Mouse (Mus musculus) cerebellum, postnatal 14 days (tissue): ENCODE data around the gene Grk2.
"Not testable (repeated sequence)": the region's sequence is repeated elsewhere in the genome, so short reads cannot be mapped to it uniquely, and the experiment has no call there.

ENCODE experiments used
- DNase-seq, 2 experiments: peaks; one replicate each; pipeline ENCODE4 v3.0.0; 2021; ENCODE audit warnings: mixed read lengths in 2 of 2

Grk2 gene

DNA sequence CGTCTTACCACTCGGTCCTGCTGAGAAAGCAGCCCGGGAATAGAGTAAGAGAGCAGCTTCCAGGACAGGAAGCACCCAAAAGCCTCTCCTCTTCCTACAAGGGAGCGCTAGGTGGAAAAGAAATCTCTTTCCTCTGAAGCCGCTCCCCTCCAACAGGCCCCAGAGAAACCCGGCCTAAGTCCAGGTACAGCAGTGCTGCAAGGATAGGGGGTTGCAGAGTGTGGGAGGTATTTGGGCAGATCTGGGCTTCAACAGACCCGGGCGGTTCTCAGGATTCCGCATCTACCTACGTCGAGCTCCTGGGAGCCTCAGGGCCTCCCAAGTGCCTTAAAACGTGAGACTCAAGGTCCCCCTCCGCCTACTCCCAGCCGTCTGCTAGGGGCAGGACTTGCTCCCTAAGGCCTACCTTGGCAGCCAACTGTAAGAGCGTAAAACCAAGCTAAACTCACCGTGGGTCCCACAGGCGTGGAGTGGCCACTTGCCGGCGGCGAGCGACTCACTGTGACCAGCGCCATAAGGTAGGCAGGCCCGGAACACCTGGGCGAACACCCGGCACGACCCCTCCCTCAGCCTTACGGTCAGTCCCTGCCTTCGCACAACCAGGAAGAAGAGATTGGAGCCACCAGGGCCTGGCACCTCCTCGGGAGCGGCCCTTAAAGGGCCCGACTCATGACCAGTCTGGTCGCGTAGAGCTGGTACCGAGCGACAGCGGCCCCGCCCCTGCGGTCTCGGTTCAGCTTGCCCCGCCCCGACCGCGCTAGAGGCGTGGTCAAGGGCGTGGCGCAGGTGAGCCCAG, 37.3 kb downstream of the Grk2 start, which contains the start of gene Ssh3:
Gene Ssh3, minus strand, starts transcription at position 615 of the 796 bp plus-strand sequence.
- peak; percentile 74 to 81 for DNase-seq

DNA sequence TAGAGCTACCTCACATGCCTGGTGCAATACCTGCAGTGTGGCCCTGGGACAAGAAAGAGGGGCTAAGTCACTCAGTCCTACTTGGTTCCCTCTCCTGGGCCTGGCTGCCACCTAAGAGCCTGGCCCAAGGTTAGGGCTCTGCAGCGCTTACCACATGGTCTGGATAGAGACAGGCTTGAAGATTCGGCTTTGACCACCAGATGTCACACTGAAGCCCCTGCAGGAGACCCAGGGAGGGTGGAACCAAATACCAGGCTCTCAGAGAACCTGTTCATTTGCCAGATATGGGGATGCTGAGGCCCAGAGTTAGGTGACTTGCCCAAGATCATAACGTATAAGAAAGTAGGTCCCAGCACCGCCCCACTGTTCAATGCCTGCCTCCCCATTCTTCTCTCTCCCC, 40.1 kb downstream of the Grk2 start:
- DNase-seq, result peak in 1 of 2 experiments; percentile 45

DNA sequence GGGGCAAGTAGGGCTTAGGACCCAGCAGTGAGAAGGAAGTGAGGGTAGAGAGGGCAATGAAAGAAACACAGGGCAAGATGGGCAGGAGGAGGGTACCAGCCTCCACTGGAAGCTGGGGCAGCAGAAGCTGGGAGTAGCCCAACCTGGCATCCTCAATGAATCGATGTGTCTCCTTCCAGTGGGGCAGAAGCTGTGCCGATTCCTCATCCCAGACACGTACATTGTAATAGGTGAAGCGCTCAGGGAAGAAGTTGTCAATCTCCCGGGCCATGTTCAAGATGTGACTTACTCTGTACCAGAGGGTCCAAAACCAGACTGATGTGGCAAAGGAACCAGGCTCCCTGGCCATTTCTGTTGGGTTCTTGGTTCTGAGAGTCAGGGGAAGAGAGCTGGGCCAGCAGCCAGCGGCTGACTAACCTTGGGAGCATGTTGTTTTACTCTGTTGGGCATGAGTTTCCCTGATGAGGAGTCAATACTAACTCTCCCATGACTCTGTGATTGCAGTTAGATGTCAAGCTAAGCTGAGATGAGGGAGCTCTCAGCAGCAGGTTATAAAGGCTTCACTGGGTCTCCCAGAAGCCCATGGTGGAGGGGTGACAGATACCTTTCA, 41.7 kb downstream of the Grk2 start:
- DNase-seq, result no peak

DNA sequence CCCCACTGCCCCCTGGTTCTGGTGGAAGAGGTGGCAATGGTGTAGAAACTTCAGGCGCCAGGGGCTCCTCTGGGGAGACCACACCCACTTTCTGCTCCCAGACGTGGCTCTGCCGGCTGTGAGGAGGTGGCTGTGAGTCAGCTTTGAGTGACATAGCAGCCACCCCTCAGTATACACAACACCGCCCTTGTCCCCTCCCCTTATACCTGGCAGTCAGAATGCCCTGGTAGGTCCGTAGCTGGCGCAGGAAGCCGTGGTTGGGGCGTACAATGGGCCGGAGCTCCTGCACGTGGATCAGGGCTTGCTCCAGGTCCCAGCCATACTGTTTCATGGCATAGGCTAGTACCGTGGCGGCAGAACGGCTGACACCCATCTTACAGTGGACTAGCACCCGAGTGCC, 42.3 kb downstream of the Grk2 start:
- no peak for DNase-seq

DNA sequence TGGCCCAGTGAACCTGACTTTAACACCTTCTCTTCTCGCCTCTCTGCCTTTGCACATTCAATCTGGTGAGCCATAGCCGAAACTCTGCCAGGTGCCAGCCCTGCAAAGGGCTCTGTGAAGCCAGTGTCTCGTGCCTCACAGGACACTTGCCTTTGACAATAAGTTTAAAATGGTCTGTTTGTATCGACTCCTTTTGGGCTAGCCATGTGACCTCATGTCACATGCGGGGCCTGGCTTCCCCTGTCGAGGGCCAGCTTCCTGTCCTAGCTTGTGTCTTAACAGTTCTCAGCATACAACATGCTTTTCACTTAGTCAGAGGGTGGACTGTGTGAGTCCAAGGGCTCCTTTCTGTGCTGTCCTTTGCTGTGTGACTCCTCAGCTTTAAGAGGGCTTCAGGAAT, 43.3 kb downstream of the Grk2 start:
- DNase-seq, result peak in 1 of 2 experiments; percentile 31

DNA sequence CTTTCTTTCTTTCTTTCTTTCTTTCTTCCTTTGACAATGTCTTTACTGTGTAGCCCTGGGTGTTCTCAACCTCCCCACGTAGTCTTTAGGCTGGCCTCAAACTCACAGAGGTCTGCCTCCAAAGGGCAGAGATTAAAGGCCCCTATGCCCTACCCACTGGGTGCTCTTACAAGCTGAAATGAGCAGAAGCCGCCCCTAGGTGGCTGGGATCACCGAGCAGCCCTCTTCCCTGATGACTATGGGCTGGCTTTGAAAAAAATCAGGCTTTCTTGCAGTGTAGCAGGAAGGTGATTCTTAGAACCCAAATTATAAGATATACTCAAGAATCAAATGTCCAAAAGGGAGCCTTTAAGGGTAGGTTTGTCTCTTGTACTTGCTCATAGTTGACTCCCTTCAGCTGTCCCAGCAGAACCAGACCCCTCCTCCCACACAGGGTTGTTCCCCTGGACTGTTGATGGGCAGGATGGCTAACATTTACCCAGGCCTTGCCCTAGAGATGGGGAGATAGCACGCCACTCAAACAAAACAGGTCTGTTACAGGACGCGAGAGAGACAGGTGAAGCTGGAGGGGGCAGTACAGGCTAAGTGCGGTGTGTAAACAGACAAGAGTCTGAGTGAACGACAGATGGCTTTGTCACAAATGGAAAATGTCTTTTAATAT, 44.9 kb downstream of the Grk2 start:
- peak in 1 of 2 experiments; percentile 44 for DNase-seq

DNA sequence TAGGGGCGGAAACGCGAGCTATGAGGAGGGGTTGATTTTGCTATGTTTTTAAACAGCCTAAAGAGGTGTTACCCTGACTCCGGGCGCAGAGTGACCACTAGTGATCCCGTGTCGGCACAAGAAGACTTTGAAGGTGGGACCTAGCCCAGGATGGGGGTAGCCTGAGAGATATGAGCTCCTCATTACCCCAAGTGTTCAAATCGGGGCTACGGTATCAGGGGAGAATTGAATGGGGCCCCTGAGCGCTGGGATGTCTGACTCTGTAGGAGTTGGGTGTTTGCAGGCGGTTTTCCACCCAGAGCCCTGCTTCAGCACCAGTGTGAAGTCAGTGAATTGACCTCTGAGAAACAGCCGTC, 48.1 kb downstream of the Grk2 start:
- DNase-seq, result no peak

DNA sequence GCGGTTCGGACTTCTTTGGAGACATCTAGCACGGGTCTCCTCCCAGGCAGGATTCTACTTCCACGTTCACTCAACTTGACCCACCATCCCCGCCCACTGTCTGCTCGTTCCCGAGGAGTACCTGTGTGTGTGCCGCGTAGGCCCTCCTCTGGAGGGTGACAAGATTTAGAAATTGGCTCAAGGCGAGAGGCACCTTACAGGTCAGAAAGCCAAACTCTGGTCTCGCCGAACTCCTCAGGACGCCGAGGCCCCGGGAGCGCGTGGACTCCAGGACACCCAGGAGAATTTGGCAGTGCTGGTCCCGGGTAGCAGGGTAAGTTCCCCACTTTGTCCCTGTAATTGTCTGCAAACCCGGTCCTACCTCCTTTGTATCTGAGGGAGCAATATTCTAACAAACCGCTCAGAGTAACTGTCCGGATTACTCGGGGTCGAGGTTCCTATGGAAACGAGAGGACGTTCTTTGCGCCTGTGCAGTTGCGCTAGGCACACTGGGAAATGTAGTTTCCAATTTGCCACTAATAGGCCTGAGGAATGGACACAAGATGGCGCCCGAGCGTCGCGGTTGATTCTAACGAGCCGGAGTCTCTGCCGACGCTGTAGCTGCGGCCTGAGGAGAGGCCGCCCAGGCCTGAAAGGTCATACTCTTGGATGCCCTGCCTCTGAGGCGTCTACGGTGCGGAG, 48.7 kb downstream of the Grk2 start:
- DNase-seq, result peak; percentile 97 to 98

DNA sequence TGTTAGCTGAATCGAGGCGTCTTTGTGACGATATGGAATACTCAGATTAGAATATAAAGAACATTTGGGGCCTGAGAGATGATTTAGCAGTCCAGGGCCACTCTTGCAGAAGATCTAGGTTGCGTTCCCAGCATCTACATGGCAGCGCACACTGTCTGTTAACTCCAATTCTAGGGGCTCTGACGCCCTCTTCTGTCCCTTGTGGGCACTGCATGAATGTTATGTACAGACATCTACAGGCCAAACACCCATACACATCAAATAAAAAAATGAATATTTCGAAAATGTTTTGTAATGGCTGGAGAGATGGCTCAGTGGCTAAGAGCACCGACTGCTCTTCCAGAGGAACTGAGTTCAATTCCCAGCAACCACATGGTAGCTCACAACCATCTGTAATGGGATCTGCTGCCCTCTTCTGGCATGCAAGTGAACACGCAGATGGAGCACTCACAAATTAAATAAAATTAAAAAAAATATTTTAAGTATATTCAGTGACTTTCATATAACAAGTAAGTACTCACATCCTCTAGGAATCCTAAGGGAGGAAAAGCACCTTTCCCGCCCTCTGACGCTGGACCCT, 50.3 kb downstream of the Grk2 start:
- peak in 1 of 2 experiments; percentile 41 for DNase-seq

DNA sequence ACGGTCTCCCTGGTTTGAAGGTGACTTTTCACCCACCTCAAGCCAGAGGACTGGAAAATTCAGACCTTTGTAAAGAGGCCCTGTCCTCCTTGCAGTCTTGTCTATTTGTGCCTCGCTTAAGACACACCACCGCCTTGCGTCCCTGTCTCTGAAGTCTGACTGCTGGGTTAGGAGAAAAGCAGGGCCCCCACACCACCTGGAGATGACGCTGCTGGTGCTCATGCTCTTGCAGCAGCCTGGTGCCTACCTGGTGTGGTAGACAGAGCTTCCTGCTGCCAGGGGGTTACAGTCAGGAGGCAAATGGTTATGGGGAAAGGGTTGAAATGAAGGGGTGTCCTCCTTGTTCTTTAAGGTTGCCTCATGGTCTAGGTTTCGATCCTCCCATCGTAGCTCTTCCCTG, 51.8 kb downstream of the Grk2 start:
- DNase-seq, result no peak

DNA sequence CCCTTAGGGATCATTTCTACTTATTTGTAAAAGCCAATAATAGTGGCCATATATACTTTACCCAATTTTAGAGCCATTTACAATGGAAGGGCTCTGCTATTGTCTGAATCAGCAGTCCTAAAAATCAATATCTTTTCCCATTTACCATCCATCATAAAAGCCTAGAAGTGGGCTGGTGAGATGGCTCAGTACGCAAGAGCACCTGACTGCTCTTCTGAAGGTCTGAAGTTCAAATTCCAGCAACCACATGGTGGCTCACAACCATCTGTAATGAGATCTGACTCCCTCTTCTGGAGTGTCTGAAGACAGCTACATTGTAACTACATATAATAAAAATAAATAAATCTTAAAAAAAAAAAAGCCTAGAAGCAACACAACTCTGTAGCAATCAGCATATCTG, 57.3 kb downstream of the Grk2 start:
- not testable (repeated sequence) for DNase-seq

DNA sequence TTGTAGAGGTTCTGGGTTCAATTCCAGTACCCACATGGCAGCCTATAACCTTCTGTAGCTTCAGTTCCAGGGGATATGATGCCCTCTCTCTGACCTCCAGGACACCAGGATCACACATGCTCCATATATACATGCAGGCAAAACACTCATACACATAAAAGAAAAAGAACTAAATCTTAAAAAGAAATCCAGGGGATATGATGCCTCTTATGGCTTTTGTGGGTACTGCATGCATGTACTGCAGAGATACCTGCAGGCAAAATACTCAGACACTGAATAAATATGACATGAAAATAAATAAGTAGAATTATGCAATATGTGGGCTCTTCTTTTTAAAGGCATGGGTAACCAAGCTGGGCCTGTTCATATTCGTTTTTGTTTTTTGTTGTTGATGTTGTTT, 59.0 kb downstream of the Grk2 start:
- DNase-seq, result no peak

DNA sequence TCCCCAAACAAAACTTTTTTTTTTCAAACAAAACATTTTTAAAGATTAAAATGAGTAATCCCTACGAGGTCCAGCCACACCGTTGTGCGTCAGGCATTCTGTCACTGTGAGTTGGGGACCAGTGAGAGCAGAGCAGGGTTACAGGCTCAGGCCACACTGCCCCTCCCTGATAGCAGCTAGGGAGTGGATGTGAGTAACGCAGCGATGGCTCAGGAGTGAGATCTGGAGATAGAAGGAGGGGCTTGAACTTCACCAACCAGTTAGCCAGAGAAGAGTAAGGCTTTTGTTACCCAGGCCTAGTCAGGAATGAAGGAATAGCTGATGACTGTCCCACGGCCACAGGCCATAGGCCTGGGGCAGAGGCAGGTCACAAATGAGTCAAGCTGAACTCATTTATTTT, 61.2 kb downstream of the Grk2 start:
- DNase-seq, result no peak

DNA sequence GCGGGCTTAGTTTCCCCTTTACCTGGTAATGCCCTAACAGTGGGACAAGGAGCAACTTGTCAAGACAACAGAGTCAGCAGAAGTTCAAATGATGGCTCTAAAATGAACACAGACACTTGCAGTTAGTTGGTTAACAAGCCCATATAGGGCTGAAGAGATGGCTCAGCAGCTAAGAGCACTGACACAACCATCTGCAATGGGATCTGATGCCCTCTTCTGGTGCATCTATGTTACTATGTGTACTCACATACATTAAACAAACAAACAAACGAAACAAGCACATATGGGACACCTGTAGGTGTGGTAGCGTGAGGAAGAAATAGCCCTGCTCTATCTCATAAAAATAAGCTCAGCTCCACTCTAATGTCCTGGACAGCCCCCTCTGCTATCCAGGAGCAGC, 63.6 kb downstream of the Grk2 start:
- no peak for DNase-seq

DNA sequence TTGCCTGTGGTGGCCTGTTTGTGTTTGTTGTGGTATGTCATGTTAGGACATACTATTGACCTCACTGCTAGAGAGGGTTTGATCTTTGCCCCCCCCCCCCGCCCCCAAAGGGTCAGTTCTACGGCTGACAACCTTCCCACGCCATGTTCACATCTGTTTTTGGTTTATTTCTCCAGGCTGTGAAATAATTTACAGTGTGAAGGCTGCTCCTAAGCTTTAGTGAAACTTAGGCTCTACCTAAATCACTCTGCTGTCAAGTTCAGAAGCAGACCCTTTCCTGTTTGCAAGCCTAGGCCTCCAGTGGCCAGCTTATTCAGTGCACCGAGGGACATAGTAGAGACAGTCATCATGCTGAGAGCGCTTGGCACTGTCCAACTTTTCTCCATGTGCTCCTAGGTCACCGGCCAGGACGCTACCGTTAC, 65.8 kb downstream of the Grk2 start:
- DNase-seq, result no peak
